ENCODE assay signal across 12 mouse cellular contexts in the genomic region with DNA sequence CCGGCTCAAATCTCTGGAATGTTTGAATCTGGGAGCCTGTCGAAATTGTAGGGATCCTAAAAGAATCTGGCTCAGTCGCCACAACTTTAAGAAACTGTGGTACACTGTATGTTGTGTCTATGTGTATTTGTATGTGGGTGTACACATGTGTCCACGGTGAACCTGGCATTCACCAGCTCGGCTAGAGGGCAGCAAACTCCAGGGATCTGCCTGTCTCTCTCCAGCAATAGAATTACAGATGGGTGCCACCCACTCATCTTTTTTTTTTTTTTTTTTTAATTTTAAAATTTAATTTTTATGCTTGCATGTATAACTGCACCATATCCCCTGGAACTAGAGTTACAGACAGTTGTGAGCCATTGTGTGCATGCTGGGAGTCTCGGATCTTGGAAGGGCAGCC. TPM values are rescaled to one million over a fixed set of nuclear protein-coding genes. Genes with fewer than 3 reads are reported as not detected.
A peak's percentile ranks its signal among the peaks of the same experiment; 100 is the strongest.
DNase-seq lines count a peak whose midpoint lies in the region; ATAC-seq and TF ChIP-seq lines count a peak whose summit lies in the region.
"Had no signal": no experiment of that assay in that cellular context is flagged by ENCODE, and none has a peak within 500 bp of the region (broad histone marks: within the 10 kb centered on the region; RNA-seq: fewer than 3 reads in every experiment).

No protein-coding gene starts in this region.

- H3K4me2 ChIP-seq in forebrain, embryonic 12.5 days: no peak overlapping the region

- no peaks in the 10 kb centered on the region for H3K79me2 ChIP-seq in heart, adult 2 months (replicated peaks; ENCODE audit: control insufficient read depth, insufficient read depth, low read length)

- 0 out of 2 replicates have a peak, but pooled peaks have one; percentile 31 for ATAC-seq in neutrophil, adult 5-6 weeks (ENCODE audit: extremely low read depth, insufficient number of reproducible peaks, low FRiP score, poor library complexity, severe bottlenecking)
- ATAC-seq in forebrain, embryonic 12.5 days (ENCODE audit: low FRiP score): no peak

- intact Hi-C loops in heart, adult 2 months (cut with DNase I): loop anchor here (2.0 kb wide), 1 partner anchor 104 kb away; no protein-coding TSS in a partner anchor

- H3K9me3 ChIP-seq in forebrain, embryonic 12.5 days: no peaks in the 10 kb centered on the region

- H3K27me3 ChIP-seq in heart, adult 2 months (ENCODE audit: control insufficient read depth, insufficient read depth, low read length): no peaks in the 10 kb centered on the region
- H3K27me3 ChIP-seq in forebrain, embryonic 12.5 days: no peaks in the 10 kb centered on the region

- TF ChIP-seq EP300 in heart, adult 2 months (IDR thresholded peaks at IDR 0.05; ENCODE audit: insufficient read depth, low read depth, low read length): no peak

- no peaks in the 10 kb centered on the region for H3K36me3 ChIP-seq in heart, adult 2 months (ENCODE audit: control insufficient read depth, insufficient read depth, low read length)
- H3K36me3 ChIP-seq in forebrain, embryonic 12.5 days (replicated peaks): no peaks in the 10 kb centered on the region

- H3K27ac ChIP-seq in heart, adult 2 months: peak overlapping the region; percentile 47
- no peak overlapping the region for H3K27ac ChIP-seq in forebrain, embryonic 12.5 days

- DNase-seq in heart, adult 2 months: peak in 1 of 2 experiments; percentile 48
- DNase-seq in heart, adult 9 months (ENCODE audit: low spot score in 2 of 2): no peak
- no peak for DNase-seq in lung, adult 2 months
- DNase-seq in lung, adult 18-20 months: no peak
- DNase-seq in brain, adult 2 months (ENCODE audit: low read depth, low spot score): peak; percentile 70
- no peak for DNase-seq in urinary bladder, postnatal 25 days (ENCODE audit: low spot score)

- no peak for TF ChIP-seq POLR2A in heart, adult 2 months (IDR thresholded peaks at IDR 0.05; ENCODE audit: insufficient read depth, low read depth, low read length)
- no peak for TF ChIP-seq POLR2A in lung, adult 2 months (IDR thresholded peaks at IDR 0.05; ENCODE audit: borderline replicate concordance, extremely low read depth, low read depth, low read length)

- no peak overlapping the region for H3K9ac ChIP-seq in heart, adult 2 months (ENCODE audit: low read depth, low read length)
- no peak overlapping the region for H3K9ac ChIP-seq in forebrain, embryonic 12.5 days

- peaks cover 7% of the 10 kb centered on the region for H3K4me1 ChIP-seq in heart, adult 2 months (ENCODE audit: control insufficient read depth, insufficient read depth, low read length)
- peaks cover 3% of the 10 kb centered on the region for H3K4me1 ChIP-seq in lung, adult 2 months (ENCODE audit: control insufficient read depth, insufficient read depth, low read length)
- H3K4me1 ChIP-seq in forebrain, embryonic 12.5 days: no peaks in the 10 kb centered on the region

- WGBS in heart, adult 2 months: 56% methylated on average over 6 of the region's 6 CpGs
- 49% methylated on average over 6 of the region's 6 CpGs for WGBS in lung, adult 2 months
- WGBS in forebrain, embryonic 12.5 days: 88% methylated on average over 6 of the region's 6 CpGs

- H3K4me3 ChIP-seq in heart, adult 2 months: no peak overlapping the region
- no peak overlapping the region for H3K4me3 ChIP-seq in lung, adult 2 months (replicated peaks; ENCODE audit: extremely low read depth, low read depth, low read length)
- no peak overlapping the region for H3K4me3 ChIP-seq in forebrain, embryonic 12.5 days (replicated peaks)

- TF ChIP-seq CTCF in heart, adult 2 months (IDR thresholded peaks at IDR 0.05): peak; percentile 35
- TF ChIP-seq CTCF in lung, adult 2 months (IDR thresholded peaks at IDR 0.05; ENCODE audit: insufficient read depth, low read length): peak; percentile 52; the same call in 1 of the 2 replicates

RNA-seq across cellular contexts. Expression of a gene that starts 16.9 kb away (rescaled TPM):
- total RNA-seq in heart, adult 2 months (2021): 1 to 10 TPM in 1 of 2 experiments, under 1 TPM in 1; 0.84 to 2.4 TPM
- polyA plus RNA-seq in heart, adult 2 months (2012; rRNA removed): 3.1 and 3.5 TPM in 2 replicates
- polyA plus RNA-seq in lung, adult 2 months (2012; rRNA removed): 43.2 and 46.8 TPM in 2 replicates
- 0.25 and 4.5 TPM in 2 replicates for total RNA-seq in neutrophil, adult 5-6 weeks (2017)
- 0.89 and 1.2 TPM in 2 replicates for polyA plus RNA-seq in forebrain, embryonic 12.5 days (2016; fragmentation: Nextera tagmentation; extraction: Ambion mirVana)

RNA-seq across cellular contexts. Expression of a gene that starts 23.1 kb away (rescaled TPM):
- 100 to 1,000 TPM; 198 to 199 TPM for total RNA-seq in heart, adult 2 months (2021)
- 71.7 and 106 TPM in 2 replicates for polyA plus RNA-seq in heart, adult 2 months (2012; rRNA removed)
- 11.6 and 24.4 TPM in 2 replicates for polyA plus RNA-seq in lung, adult 2 months (2012; rRNA removed)
- 7.2 and 15.2 TPM in 2 replicates for total RNA-seq in neutrophil, adult 5-6 weeks (2017)
- 153 and 158 TPM in 2 replicates for polyA plus RNA-seq in forebrain, embryonic 12.5 days (2016; fragmentation: Nextera tagmentation; extraction: Ambion mirVana)

RNA-seq across cellular contexts. Expression of a gene that starts 34.8 kb away (rescaled TPM):
- not detected for total RNA-seq in heart, adult 2 months (2021)
- 0.06 and 0.15 TPM in 2 replicates for polyA plus RNA-seq in heart, adult 2 months (2012; rRNA removed)
- 0.90 and 1.1 TPM in 2 replicates for polyA plus RNA-seq in lung, adult 2 months (2012; rRNA removed)
- total RNA-seq in neutrophil, adult 5-6 weeks (2017): not detected in 2 replicates
- polyA plus RNA-seq in forebrain, embryonic 12.5 days (2016; fragmentation: Nextera tagmentation; extraction: Ambion mirVana): not detected in 2 replicates
- total RNA-seq: ES-E14; heart, postnatal 4 days had no signal
- polyA plus RNA-seq: limb, embryonic 14.5 days; midbrain, embryonic 14.5 days had no signal

RNA-seq across cellular contexts. Expression of a gene that starts 42.0 kb away (rescaled TPM):
- total RNA-seq in heart, adult 2 months (2021): not detected
- 0.32 and 0.49 TPM in 2 replicates for polyA plus RNA-seq in heart, adult 2 months (2012; rRNA removed)
- 4.2 and 5.1 TPM in 2 replicates for polyA plus RNA-seq in lung, adult 2 months (2012; rRNA removed)
- total RNA-seq in neutrophil, adult 5-6 weeks (2017): 0.25 TPM in 1 of 2 replicates, not detected in the other
- 3.1 and 3.6 TPM in 2 replicates for polyA plus RNA-seq in forebrain, embryonic 12.5 days (2016; fragmentation: Nextera tagmentation; extraction: Ambion mirVana)
- total RNA-seq: heart, postnatal 4 days had no signal
